Mouse (Mus musculus) midbrain, postnatal 0 days (tissue): ENCODE data around the gene Tmem120b. TPM values are rescaled to one million over a fixed set of nuclear protein-coding genes. Genes with fewer than 3 reads are reported as not detected.

Source experiments
- ATAC-seq: fragments of 200-750 bp; cut with Nextera tagmentation; 2 replicates; pipeline ENCODE4 v1.8.0; 2017; ENCODE audit warnings: moderate number of reproducible peaks, mild to moderate bottlenecking, moderate TSS enrichment, moderate library complexity; ENCODE audit not compliant: low FRiP score
- DNase-seq: peaks from one replicate; pipeline ENCODE4 v3.0.0-alpha.2; 2015; ENCODE audit warnings: low spot score
- H3K27ac ChIP-seq: fragments of 300-500 bp; sonication (generic); 2 replicates; pipeline ENCODE4 v1.5.1; 2014; ENCODE audit warnings: low read depth, mild to moderate bottlenecking, low read length, mixed read lengths
- H3K27me3 ChIP-seq: fragments of 300-500 bp; sonication (generic); 2 replicates; pipeline ENCODE4 v1.6.1; 2014; ENCODE audit warnings: low read length, control low read depth, mixed read lengths; ENCODE audit not compliant: insufficient read depth
- H3K36me3 ChIP-seq: fragments of 300-500 bp; sonication (generic); 2 replicates; pipeline ENCODE4 v1.6.1; 2014; ENCODE audit warnings: low read length, control low read depth, mixed read lengths; ENCODE audit not compliant: insufficient read depth
- H3K4me1 ChIP-seq: fragments of 300-500 bp; sonication (generic); 2 replicates; pipeline ENCODE4 v1.6.1; 2014; ENCODE audit warnings: mild to moderate bottlenecking, control low read depth, antibody characterized with exemption, low read length, mixed read lengths; ENCODE audit not compliant: insufficient read depth
- H3K4me2 ChIP-seq: fragments of 300-500 bp; sonication (generic); 2 replicates; pipeline ENCODE4 v1.6.1; 2014; ENCODE audit warnings: low read depth, mild to moderate bottlenecking, low read length, mixed read lengths; ENCODE audit not compliant: poor library complexity, severe bottlenecking
- H3K4me3 ChIP-seq: fragments of 300-500 bp; sonication (generic); 2 replicates; pipeline ENCODE4 v1.5.1; 2014; ENCODE audit warnings: low read depth, mild to moderate bottlenecking, low read length, moderate library complexity
- H3K9ac ChIP-seq: fragments of 300-500 bp; sonication (generic); replicated peaks from 2 replicates; pipeline ENCODE4 v1.6.1; 2014; ENCODE audit warnings: mild to moderate bottlenecking, low read length, moderate library complexity, mixed read lengths; ENCODE audit not compliant: poor library complexity, severe bottlenecking
- H3K9me3 ChIP-seq: fragments of 300-500 bp; sonication (generic); 2 replicates; pipeline ENCODE4 v1.6.1; 2016; ENCODE audit warnings: low read length, control low read depth
- CTCF ChIP-seq: IDR thresholded peaks from 2 replicates; pipeline ENCODE4 v1.5.1; 2016; ENCODE audit warnings: antibody characterized with exemption, mild to moderate bottlenecking
- WGBS: fragments of 180-500 bp; shearing (Covaris S2); extraction: QIAGEN DNeasy Blood & Tissue Kit; methylation state at CpG from one replicate; pipeline ENCODE4 v1.1.7; 2014; 5-methylcytosine and 5-hydroxymethylcytosine counted together
- polyA plus RNA-seq: library from polyadenylated mRNA; unstranded; fragments of >200 nt; fragmentation: Nextera tagmentation; extraction: Ambion mirVana; gene quantifications from 2 replicates; pipeline ENCODE4 v1.2.1, GENCODE M21; 2015
- total RNA-seq: library from RNA; depleted of rRNA; stranded (reverse); fragments of >200 nt; gene quantifications from 2 replicates; pipeline ENCODE4 v1.2.3, GENCODE M21; 2014; rRNA removed

Gene Tmem120b
- total and polyA plus RNA-seq, 2 experiments from 2014 or later = 13.3 to 19.7 TPM

DNA sequence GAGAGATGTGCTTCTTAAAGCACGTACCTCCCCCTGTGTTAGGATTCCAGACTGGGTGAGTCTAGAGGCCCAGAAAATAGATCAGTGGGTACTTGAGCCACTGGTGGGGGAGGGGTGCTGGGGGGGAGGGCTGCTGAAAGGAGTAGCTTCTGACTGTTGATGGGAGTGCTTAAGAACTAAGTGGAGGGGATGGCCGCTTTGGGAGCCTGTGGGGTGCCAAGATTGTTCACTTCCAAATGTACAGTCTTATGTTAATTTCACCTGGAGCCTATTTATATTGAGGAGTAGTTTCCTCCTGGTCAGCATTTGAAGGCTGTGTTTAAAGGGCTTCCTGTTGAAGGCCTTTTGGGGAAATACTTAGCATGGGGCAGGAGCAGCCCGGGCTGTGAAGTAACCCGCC, 89.8 kb downstream of the Tmem120b start:
- Histone ChIP-seq H3K9ac (no peak overlapping the region), H3K27me3 (no peaks in the 10 kb centered on the region), H3K4me2 (no peak overlapping the region), H3K4me3 (no peak overlapping the region), H3K27ac (no peak overlapping the region), H3K9me3 (no peaks in the 10 kb centered on the region), H3K36me3 (peaks cover 68% of the 10 kb centered on the region), H3K4me1 (no peaks in the 10 kb centered on the region)
- no peak for DNase-seq
- no peak for ATAC-seq
- WGBS = 88% methylated on average over 4 of the region's 4 CpGs
- TF ChIP-seq CTCF = no peak

DNA sequence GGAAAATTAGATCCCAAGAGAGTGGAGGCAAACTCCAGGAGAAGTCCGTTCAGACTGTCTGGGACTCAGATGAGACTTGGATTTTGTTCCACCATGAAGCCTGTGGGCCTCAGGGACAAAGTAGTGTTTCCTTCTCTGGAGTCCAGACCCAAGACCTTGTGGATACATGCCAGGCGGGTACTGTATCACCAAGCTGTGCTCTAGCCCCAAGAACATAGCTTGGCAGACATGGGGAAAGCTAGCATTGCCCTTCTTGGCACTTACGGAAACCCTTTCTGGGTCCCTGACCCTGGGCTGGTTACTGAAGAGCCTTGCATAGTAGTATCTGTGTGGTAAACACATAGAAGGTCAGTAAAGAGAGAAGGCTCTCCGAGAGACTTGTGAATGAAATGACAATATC, 91.2 kb downstream of the Tmem120b start:
- Histone ChIP-seq H3K27me3 (no peaks in the 10 kb centered on the region), H3K9me3 (no peaks in the 10 kb centered on the region), H3K9ac (no peak overlapping the region), H3K27ac (no peak overlapping the region), H3K4me3 (no peak overlapping the region), H3K36me3 (peaks cover 78% of the 10 kb centered on the region), H3K4me2 (no peak overlapping the region), H3K4me1 (no peaks in the 10 kb centered on the region)
- ATAC-seq (no peak), DNase-seq (no peak)
- 97% methylated on average over 4 of the region's 4 CpGs for WGBS
- TF ChIP-seq CTCF = no peak

DNA sequence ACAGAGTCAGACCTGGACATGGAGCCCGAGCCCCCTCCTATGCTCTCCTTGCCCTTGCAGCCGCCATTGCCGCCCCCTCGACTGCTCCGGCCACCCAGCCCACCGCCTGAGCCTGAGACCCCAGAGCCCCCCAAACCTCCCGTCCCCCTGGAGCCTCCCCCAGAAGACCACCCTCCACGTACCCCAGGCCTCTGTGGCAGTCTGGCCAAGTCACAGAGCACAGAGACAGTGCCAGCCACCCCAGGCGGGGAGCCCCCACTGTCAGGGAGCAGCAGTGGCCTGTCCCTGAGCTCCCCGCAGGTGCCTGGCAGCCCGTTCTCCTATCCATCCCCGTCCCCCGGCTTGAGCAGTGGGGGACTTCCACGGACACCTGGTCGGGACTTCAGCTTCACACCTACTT, 91.7 kb downstream of the Tmem120b start:
- Histone ChIP-seq H3K4me3 (no peak overlapping the region), H3K27me3 (no peaks in the 10 kb centered on the region), H3K4me2 (no peak overlapping the region), H3K9me3 (no peaks in the 10 kb centered on the region), H3K4me1 (no peaks in the 10 kb centered on the region), H3K27ac (no peak overlapping the region), H3K9ac (no peak overlapping the region), H3K36me3 (peaks cover 76% of the 10 kb centered on the region)
- TF ChIP-seq CTCF = no peak
- WGBS = 92% methylated on average over 15 of the region's 15 CpGs
- ATAC-seq (no peak), DNase-seq (no peak)

DNA sequence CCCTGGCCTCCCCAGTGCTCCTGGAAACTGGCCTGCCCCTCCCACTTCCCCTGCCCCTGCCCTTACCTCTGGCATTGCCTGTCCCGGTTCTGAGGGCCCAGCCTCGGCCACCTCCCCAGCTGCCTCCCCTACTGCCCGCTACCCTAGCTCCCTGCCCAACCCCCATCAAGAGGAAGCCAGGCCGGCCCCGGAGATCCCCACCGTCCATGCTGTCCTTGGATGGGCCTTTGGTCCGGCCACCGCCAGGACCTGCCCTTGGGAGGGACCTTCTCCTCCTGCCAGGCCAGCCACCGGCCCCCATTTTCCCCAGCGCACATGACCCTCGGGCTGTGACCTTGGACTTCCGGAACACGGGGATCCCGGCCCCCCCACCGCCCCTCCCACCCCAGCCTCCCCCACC, 92.1 kb downstream of the Tmem120b start:
- Histone ChIP-seq H3K27me3 (no peaks in the 10 kb centered on the region), H3K4me1 (no peaks in the 10 kb centered on the region), H3K36me3 (peaks cover 75% of the 10 kb centered on the region), H3K4me3 (no peak overlapping the region), H3K9me3 (no peaks in the 10 kb centered on the region), H3K27ac (no peak overlapping the region), H3K9ac (no peak overlapping the region), H3K4me2 (no peak overlapping the region)
- ATAC-seq = peak; percentile 52; the same call in 1 of the 2 replicates
- no peak for TF ChIP-seq CTCF
- WGBS = 94% methylated on average over 15 of the region's 15 CpGs
- DNase-seq = no peak

DNA sequence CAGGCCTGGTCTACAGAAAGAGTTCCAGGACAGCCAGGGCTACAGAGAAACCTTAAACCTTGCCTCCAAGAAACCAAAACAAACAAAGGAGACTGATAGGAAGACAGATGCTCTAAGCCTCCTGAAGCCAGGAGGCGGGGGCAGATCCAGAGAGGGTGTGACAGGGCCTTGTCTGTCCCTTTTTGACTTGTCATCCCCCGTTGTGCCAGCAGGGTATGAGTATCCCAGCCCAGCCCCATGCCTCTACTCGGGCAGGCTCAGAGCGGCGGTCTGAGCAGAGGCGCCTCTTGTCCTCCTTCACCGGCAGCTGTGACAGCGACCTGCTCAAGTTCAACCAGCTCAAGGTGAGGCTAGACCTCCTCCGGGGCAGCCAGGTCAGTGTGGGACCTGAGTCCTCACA, 94.7 kb downstream of the Tmem120b start:
- H3K36me3 ChIP-seq = peaks cover 73% of the 10 kb centered on the region
- H3K4me1 ChIP-seq = no peaks in the 10 kb centered on the region
- H3K4me2 ChIP-seq = no peak overlapping the region
- no peak overlapping the region for H3K9ac ChIP-seq
- no peaks in the 10 kb centered on the region for H3K27me3 ChIP-seq
- DNase-seq (no peak), ATAC-seq (0 out of 2 replicates have a peak, but pooled peaks have one; percentile 16)
- H3K27ac ChIP-seq = no peak overlapping the region
- 85% methylated on average over 9 of the region's 9 CpGs for WGBS
- no peak overlapping the region for H3K4me3 ChIP-seq
- TF ChIP-seq CTCF = no peak; the same call in 1 of the 2 replicates
- no peaks in the 10 kb centered on the region for H3K9me3 ChIP-seq

DNA sequence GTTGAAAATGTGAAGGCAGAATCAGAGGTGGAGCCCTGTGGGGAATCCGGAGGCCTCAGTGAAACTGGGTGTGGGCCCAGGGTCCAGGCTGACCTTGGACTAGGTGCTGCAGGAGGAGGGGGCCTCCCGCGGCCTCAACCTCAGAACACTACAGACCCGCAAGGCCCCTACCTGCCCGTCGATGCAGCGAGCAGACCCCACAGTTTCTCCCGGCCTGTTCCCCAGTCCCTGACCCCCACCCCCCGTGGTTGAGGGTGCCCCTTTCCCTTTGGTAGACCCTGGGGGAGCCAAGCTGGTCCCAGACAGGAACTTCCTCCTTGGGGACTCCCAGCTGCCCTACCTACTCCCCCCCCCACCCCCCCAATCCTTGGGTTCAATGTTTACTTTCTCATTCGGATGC, 98.2 kb downstream of the Tmem120b start:
- H3K27me3 ChIP-seq = no peaks in the 10 kb centered on the region
- no peak overlapping the region for H3K4me2 ChIP-seq
- 86% methylated on average over 10 of the region's 10 CpGs for WGBS
- H3K27ac ChIP-seq = no peak overlapping the region
- TF ChIP-seq CTCF = no peak
- H3K9ac ChIP-seq = no peak overlapping the region
- ATAC-seq = no peak
- H3K4me1 ChIP-seq = no peaks in the 10 kb centered on the region
- H3K36me3 ChIP-seq = peaks cover 41% of the 10 kb centered on the region
- H3K4me3 ChIP-seq = no peak overlapping the region
- no peaks in the 10 kb centered on the region for H3K9me3 ChIP-seq
- no peak for DNase-seq

Other genes starting within 250 kb of the Tmem120b start
- gene Anapc5, start 247.1 kb upstream of the Tmem120b start, total RNA-seq = 463 and 516 TPM in 2 replicates
- gene Anapc5, start 247.1 kb upstream of the Tmem120b start, polyA plus RNA-seq = 461 and 464 TPM in 2 replicates
- 24.5 and 41.5 TPM in 2 replicates for gene Rnf34, start 218.4 kb upstream of the Tmem120b start, total RNA-seq
- gene Rnf34, start 218.4 kb upstream of the Tmem120b start, polyA plus RNA-seq = 36.1 and 38.0 TPM in 2 replicates
- 107 and 110 TPM in 2 replicates for gene Kdm2b, start 78.6 kb upstream of the Tmem120b start, total RNA-seq
- 78.6 and 78.8 TPM in 2 replicates for gene Kdm2b, start 78.6 kb upstream of the Tmem120b start, polyA plus RNA-seq
- gene Orai1, start 53.3 kb upstream of the Tmem120b start, total RNA-seq = 16.3 and 24.0 TPM in 2 replicates
- 13.5 and 14.8 TPM in 2 replicates for gene Orai1, start 53.3 kb upstream of the Tmem120b start, polyA plus RNA-seq
- not detected in 2 replicates for gene Morn3, start 21.4 kb upstream of the Tmem120b start, total RNA-seq
- gene Morn3, start 21.4 kb upstream of the Tmem120b start, polyA plus RNA-seq = 1.1 and 1.3 TPM in 2 replicates
- 37.2 and 47.8 TPM in 2 replicates for gene Rhof, start 64.3 kb downstream of the Tmem120b start, total RNA-seq
- gene Rhof, start 64.3 kb downstream of the Tmem120b start, polyA plus RNA-seq = 41.7 and 45.3 TPM in 2 replicates
- gene Setd1b, start 73.8 kb downstream of the Tmem120b start, total RNA-seq = 5.3 and 5.9 TPM in 2 replicates
- 7.2 and 8.8 TPM in 2 replicates for gene Setd1b, start 73.8 kb downstream of the Tmem120b start, polyA plus RNA-seq
- gene Psmd9, start 101.0 kb downstream of the Tmem120b start, total RNA-seq = 26.1 and 26.5 TPM in 2 replicates
- gene Psmd9, start 101.0 kb downstream of the Tmem120b start, polyA plus RNA-seq = 76.3 and 81.8 TPM in 2 replicates
- gene Hpd, start 114.3 kb downstream of the Tmem120b start, total RNA-seq = not detected in 2 replicates
- gene Hpd, start 114.3 kb downstream of the Tmem120b start, polyA plus RNA-seq = not detected in 2 replicates
- 2.2 and 3.3 TPM in 2 replicates for gene Wdr66, start 183.7 kb downstream of the Tmem120b start, total RNA-seq
- 1.4 and 2.0 TPM in 2 replicates for gene Wdr66, start 183.7 kb downstream of the Tmem120b start, polyA plus RNA-seq